Mouse (Mus musculus) retina, postnatal 7 days (tissue): ENCODE data around the gene Olfr1317.

Experiments
- DNase-seq: peaks from one replicate; pipeline ENCODE4 v3.0.0-alpha.2; 2012; ENCODE audit warnings: low read depth, low spot score

Olfr1317 gene

DNA sequence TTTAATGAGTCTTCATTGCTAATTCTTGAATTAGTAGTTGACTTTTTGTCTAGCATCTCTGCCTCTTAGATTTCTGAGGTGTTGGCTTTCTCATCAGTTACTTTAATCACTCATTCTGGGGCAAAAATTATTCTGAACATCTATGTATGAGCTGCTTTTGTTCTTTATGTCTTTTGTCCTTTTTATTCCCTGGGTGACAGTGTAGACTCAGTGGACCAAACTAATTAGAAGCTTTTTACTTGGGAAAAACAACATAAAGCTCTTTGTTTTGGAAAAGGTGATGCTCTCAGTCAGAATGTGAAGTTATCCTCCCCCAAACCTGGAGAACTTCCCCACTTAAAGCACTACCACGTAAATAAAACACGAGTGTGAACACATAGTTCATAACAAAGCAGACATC lies at the start of gene Olfr1317:
Gene Olfr1317, plus strand, starts transcription at position 301 of the 400 bp plus-strand sequence.
- no peak for DNase-seq

DNA sequence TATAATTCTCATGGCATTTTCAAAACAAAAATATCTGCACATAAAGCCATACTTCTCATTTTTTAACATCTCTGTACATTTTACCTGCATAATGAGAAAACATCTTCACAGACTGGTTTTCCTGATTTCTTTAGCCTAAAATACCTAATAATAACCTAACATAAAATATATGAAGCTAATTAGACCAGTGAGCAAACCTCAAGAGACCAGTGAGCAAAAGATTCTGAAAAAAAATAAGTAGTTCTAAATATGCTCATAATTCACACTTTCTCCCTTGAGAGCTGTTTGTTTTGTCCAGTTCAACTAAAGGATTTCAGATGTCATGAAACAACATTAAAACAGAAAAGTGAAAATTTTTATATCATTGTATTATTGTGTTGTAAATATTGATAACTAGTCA lies 43.4 kb upstream of the Olfr1317 start, which contains the start of gene Olfr1314:
Gene Olfr1314, minus strand, starts transcription at position 101 of the 400 bp plus-strand sequence.
- DNase-seq: no peak

DNA sequence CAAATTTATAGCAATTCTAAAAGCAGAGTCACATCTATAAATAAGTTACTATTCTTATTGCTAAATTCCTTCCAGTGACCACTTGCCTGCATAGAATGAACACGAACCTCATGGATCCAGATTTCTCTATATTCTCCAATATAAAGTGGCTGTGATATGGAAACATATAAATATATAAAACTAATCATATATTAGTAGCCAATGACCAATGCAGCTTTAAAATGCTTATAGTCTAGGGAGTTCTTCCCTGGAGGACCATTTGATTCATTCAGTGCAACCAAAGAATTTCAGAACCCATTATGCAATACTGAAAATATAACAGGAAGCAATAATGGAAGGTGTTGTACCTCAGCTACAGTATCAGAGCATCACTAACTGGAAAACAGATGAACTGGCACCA lies 24.8 kb upstream of the Olfr1317 start, which contains the start of gene Olfr1315-ps1:
Gene Olfr1315-ps1, minus strand, starts transcription at position 101 of the 400 bp plus-strand sequence.
- no peak for DNase-seq

DNA sequence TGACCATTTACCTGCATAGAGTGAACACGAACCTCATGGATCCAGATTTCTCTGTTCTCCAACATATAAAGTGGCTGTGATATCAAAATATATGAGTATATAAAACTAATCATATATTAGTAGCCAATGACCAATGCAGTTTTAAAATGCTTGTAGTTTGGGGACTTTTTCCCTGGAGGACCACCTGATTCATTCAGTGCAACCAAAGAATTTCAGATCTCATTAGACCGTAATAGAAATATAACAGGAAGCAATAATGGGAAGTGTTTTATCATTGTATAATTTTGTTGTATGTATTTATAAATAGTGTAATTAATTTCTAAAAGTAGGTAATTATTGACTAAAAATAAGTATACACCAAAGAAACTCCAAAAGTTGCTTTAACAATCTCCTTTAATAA lies 5.3 kb upstream of the Olfr1317 start, which contains the start of gene Olfr1316:
Gene Olfr1316, minus strand, starts transcription at position 101 of the 400 bp plus-strand sequence.
- no peak for DNase-seq

DNA sequence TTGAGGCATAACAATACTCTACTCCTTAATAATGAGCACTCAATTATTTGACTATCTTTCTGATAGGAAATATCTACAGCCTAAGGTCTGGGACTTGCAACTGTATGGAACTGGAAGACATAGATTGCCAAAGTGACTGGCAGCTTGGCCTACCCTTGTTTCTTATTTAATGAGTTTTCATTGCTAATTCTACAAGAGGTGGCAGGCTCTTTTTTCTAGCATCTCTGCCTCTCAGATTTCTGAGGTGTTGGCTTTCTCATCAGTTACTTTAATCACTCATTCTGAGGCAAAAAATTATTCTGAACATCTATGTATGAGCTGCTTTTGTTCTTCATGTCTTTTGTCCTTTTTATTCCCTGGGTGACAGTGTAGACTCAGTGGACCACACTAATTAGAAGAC lies 13.8 kb downstream of the Olfr1317 start, which contains the start of gene Olfr1318:
Gene Olfr1318, plus strand, starts transcription at position 301 of the 400 bp plus-strand sequence.
- DNase-seq: no peak
